Mouse (Mus musculus) spleen, adult 2 months (tissue): ENCODE results near the gene Ube2ql1. TPM values are rescaled to one million over a fixed set of nuclear protein-coding genes. Genes with fewer than 3 reads are reported as not detected.

Source experiments
- DNase-seq, 2 experiments: peaks; one replicate each; pipeline versions ENCODE4 v3.0.0 to v3.0.0-alpha.2; 2012 to 2021; ENCODE audit warnings: low spot score in 2 of 2, low read depth in 1 of 2
- H3K27ac ChIP-seq: fragments of 200-500 bp; 2 replicates; pipeline ENCODE4 v1.5.1; 2012; ENCODE audit warnings: low read length, inconsistent platforms; ENCODE audit not compliant: insufficient read depth
- H3K27me3 ChIP-seq: fragments of 200-500 bp; 2 replicates; pipeline ENCODE4 v1.6.1; 2012; ENCODE audit warnings: mild to moderate bottlenecking, moderate library complexity, low read length, inconsistent platforms; ENCODE audit not compliant: control insufficient read depth, insufficient read depth
- H3K36me3 ChIP-seq: fragments of 200-500 bp; 2 replicates; pipeline ENCODE4 v1.6.1; 2012; ENCODE audit warnings: mild to moderate bottlenecking, low read length, inconsistent platforms; ENCODE audit not compliant: control insufficient read depth, insufficient read depth
- H3K4me1 ChIP-seq: fragments of 200-500 bp; 2 replicates; pipeline ENCODE4 v1.6.1; 2011; ENCODE audit warnings: inconsistent platforms; ENCODE audit not compliant: control insufficient read depth, insufficient read depth, insufficient read length
- H3K4me3 ChIP-seq: fragments of 200-500 bp; 2 replicates; pipeline ENCODE4 v1.5.1; 2011; ENCODE audit warnings: mild to moderate bottlenecking, inconsistent platforms; ENCODE audit not compliant: insufficient read depth, insufficient read length; ENCODE audit errors: extremely low read depth
- CTCF ChIP-seq: fragments of 200-500 bp; IDR thresholded peaks from 2 replicates; pipeline ENCODE4 v1.5.1; 2011; ENCODE audit warnings: mild to moderate bottlenecking, inconsistent platforms; ENCODE audit not compliant: insufficient read depth, insufficient read length, insufficient replicate concordance; ENCODE audit errors: extremely low read depth
- POLR2A ChIP-seq: fragments of 200-500 bp; IDR thresholded peaks from 2 replicates; pipeline ENCODE4 v1.6.1; 2011; ENCODE audit warnings: low read depth, low read length, inconsistent platforms
- WGBS: fragments of 180-500 bp; shearing (Covaris S2); methylation state at CpG from one replicate; pipeline ENCODE4 v1.1.7; 2018; 5-methylcytosine and 5-hydroxymethylcytosine counted together
- polyA plus RNA-seq: library from polyadenylated mRNA; depleted of rRNA; stranded (reverse); fragments of >200 nt; gene quantifications from 2 replicates; pipeline ENCODE4 v1.2.3, GENCODE M21; 2012; rRNA removed

The Ube2ql1 gene
- polyA plus RNA-seq, 1 experiment, result 0.07 TPM

- 62% methylated on average over 3 of the region's 3 CpGs for WGBS
- DNase-seq, result no peak
- Histone ChIP-seq H3K36me3 (no peaks in the 10 kb centered on the region), H3K4me3 (no peak overlapping the region; the same call in 1 of the 2 replicates), H3K27ac (no peak overlapping the region), H3K4me1 (no peaks in the 10 kb centered on the region), H3K27me3 (no peaks in the 10 kb centered on the region)
- TF ChIP-seq POLR2A (no peak), CTCF (no peak)
These were observed 85.2 kb downstream of the Ube2ql1 start for GRCm38 (mm10) chr13:69654508-69654907.

Other genes starting within 250 kb of the Ube2ql1 start
- gene Nsun2, start 206.1 kb downstream of the Ube2ql1 start, polyA plus RNA-seq, result 38.5 and 43.2 TPM in 2 replicates
- 7.8 and 9.9 TPM in 2 replicates for gene Tent4a, start 205.3 kb downstream of the Ube2ql1 start, polyA plus RNA-seq
- gene Srd5a1, start 128.4 kb downstream of the Ube2ql1 start, polyA plus RNA-seq, result 0.63 and 0.82 TPM in 2 replicates
- 27.0 and 31.6 TPM in 2 replicates for gene Med10, start 62.5 kb upstream of the Ube2ql1 start, polyA plus RNA-seq